Mouse (Mus musculus) gastrocnemius, postnatal 10 days (tissue): ENCODE data around the gene Mcoln3. TPM values are rescaled to one million over a fixed set of nuclear protein-coding genes. Genes with fewer than 3 reads are reported as not detected.
A peak's percentile ranks its signal among the peaks of the same experiment; 100 is the strongest.

Source experiments
- DNase-seq: peaks from one replicate; pipeline ENCODE4 v3.0.0; 2021; ENCODE audit warnings: mixed read lengths
- total RNA-seq, 2 experiments: library from RNA; stranded (reverse); gene quantifications; 2 replicates each; pipeline ENCODE4 v1.2.3; 2021

Mcoln3 gene
- total RNA-seq, 2 experiments from 2014 or later: not detected

DNA sequence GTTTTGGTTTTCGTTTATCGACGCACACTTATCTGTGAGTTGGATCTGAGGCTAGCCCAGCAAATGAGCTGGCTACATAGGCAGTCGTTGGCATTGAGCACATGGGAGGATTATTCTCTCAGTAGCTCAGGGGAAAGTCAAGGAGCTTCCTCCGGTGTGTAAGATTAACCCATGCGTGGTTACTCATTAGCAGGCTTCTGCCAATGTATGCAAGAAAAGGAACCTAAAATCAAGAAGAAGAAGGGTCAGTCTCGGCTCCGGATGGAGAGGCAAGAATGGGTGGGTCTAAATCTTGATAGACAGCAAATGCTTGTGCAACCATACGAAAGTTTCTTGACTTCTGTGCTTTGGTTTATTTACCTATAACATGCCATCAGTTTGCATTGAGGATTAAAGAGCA lies 57.0 kb downstream of the Mcoln3 start:
- DNase-seq: no peak

DNA sequence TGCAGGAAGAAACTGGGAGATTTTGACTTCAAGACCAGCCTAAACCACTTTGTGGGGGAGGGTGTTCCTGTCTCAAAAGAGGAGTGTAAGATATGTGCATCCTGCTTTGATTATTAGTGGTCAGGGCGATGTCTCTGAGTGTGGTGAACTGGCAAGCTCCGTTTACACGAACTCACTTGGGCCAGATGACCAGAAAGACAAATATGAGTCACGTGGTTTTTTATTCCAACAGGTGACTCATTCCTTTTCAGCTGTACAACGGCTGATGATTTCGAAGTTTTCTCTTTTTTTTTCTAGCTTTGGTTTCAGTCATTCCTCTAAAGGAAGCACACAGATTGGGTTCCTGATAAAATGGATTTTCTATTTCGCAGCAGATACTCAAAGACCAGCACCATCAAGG lies 60.0 kb downstream of the Mcoln3 start:
- no peak for DNase-seq

DNA sequence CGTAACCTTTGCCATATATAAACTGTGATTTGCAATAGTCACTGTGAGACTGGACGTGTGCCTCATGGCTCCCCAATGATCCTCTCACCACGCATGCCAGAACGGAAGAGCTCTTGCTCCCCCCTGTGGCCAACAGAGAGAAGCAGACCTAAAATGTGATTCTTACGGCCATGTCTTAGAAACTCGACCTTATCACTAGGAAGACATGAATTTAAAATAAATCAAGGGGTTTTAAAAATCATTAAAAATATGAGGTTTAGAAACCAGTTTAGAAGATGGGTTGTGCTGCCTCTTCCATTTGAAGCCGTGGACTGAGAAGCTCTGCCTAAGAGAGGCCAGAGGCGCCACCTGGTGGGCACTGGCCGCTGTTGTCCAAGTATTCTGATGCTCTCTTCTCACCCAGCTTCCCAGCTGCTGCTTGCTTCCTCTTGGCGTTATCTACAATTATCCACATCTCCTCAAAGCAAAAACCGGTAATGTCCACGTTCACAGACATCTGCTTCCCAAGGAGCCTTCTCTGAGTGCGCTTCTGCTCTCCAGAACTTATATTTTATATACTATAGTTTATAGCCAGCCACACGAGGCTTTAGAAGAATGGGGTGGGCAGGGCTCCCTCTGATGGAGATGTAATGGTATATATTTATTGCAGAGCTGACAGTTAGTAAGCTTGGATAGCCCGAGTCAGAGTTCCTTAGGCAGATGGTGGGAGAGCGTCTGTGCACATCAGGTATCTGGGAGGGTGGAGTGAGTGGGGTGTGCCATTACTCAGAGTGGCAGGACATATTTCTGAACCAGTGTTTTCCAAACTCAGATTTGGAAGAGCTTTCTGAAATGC lies 60.7 kb downstream of the Mcoln3 start:
- DNase-seq: peak; percentile 86

DNA sequence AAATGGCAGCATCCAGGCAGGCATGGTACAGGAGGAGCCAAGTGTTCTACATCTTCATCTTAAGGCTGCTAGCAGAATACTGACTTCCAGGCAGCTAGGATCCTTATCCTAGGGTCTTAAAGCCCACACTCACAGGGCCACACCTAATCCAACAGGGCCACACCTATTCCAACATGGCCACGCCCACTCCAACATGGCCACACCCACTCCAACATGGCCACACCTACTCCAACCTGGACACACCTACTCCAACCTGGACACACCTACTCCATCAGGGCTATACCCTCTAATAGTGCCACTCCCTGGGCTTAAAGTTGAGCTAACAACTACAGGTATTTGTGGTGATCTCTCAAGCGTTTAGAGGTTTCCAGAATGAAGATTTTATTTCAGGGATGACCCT lies 63.1 kb downstream of the Mcoln3 start:
- DNase-seq: no peak

DNA sequence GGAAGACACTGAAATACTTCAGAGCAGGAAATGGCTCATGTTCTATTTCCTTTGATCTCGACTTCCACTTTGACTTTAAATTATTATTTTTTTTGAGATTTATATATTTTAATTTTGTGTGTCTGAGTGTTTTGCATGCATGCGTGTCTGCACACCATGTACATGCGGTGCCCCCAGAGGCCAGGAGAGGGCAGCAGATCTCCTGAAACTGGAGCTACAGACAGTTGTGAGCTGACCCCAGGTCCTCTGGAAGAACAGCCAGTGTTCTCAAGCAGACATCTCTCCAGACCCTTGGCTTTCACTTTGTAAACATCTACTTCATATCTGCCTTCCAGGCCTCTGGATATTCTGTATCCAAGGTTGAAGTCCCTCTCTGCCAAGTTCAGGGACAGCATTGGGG lies 63.7 kb downstream of the Mcoln3 start:
- peak; percentile 63 for DNase-seq

DNA sequence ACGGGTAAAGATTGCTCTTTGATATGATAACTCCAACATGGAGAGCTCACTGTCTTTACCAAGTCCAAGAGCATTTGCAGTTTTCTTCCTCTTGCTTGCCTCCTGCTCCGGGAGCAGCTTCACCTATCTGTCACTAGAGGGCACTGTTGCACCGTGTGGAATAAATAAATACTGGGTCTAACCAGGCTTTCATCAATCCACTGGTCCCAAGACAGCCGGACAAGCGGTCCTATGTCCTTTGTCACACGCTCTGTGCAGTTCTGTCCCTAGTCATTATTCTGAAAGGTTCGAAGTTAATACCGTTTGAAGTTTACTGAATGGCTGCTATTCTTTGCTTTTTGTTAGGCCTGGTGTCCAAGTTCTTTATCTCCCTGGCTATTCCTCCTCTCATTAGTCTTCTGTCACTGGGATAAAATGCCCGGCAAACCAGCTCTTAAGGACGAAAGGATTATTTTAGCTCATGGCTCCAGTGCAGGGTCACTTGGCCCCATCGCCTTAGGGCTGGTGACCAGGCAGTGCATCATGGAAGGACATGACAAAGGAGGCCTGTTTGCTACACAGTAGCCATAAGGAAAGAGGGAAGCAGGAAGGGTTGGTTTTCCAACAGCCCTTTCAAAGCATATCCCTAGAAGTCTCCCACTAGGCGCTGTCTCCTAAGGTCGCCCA lies 67.9 kb downstream of the Mcoln3 start:
- DNase-seq: peak; percentile 45

DNA sequence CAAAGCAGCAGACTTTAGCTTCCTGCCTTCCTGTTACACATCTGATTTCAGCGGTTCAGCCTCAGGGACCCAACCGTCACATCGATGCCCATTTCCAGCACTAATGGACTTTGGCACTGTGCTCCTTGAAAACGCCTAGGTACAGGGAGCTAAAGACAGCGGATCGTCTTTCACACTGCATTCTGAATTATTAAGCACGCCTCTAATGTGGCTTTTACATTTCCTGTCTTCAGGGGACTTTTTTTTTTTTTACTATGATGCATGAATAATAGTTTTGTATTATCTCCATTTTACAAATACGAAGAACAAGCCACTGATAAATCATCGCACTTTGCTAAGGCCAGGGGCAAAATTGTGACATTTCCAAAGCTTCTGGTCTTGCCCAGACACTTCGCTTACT lies 68.8 kb downstream of the Mcoln3 start:
- DNase-seq: no peak

DNA sequence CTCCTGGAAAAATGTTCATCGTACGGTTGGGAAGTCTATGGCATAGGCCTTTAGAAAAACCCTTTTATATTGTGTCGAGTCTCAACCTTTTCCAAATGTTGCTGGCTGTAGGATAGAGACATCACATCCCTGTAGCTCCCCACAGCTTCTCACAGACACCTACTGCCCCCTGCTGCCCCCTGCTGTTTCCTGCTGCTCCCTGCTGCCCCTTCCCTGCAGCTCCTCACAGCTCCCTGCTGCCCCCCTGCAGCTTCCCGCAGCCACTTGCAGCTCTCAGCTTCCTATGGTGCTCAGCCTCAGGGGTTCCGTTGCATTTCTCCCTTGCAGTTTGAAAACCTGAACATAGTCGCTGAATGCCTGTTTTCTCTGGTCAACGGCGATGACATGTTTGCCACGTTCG lies 72.7 kb downstream of the Mcoln3 start:
- DNase-seq: no peak

Other genes starting within 250 kb of the Mcoln3 start
- gene Bcl10, start 194.6 kb upstream of the Mcoln3 start, total RNA-seq: 10 to 100 TPM; 17.3 to 17.4 TPM
- gene 2410004B18Rik, start 179.4 kb upstream of the Mcoln3 start, total RNA-seq: 10 to 100 TPM; 13.8 to 14.0 TPM
- 1 to 10 TPM; 2.5 to 2.6 TPM for gene Syde2, start 129.6 kb upstream of the Mcoln3 start, total RNA-seq
- not detected for gene Wdr63, start 9.3 kb upstream of the Mcoln3 start, total RNA-seq
- gene Mcoln2, start 32.4 kb downstream of the Mcoln3 start, total RNA-seq: under 1 TPM; 0.14 to 0.54 TPM
- gene Lpar3, start 103.5 kb downstream of the Mcoln3 start, total RNA-seq: under 1 TPM; 0.21 to 0.95 TPM